Mouse (Mus musculus): Measurements from ENCODE around the gene Ptprt.

DNA sequence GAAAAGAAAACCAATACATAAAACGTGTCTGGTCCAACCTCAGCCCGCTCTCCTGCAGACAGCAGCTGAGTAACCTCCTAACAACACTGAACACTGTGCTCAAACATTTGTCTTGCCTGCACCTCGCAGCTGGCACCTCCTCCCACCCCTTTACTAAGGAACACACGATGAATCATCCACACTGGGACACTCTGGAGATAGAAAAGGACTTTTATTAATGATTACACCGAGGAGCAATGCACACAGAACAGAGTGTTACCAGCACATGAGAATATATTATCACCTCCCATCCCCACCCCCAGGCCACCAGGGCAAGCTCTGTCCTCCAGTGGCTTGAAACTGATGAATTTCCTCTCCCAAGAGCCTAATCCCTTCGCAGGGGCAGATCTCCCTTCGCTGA is 230.8 kb downstream of the Ptprt start:
- TF ChIP-seq POLR2A (IDR thresholded peaks at IDR 0.05; ENCODE audit: extremely low read depth, insufficient read depth, low read length), result no peak
- TF ChIP-seq CTCF (IDR thresholded peaks at IDR 0.05; ENCODE audit: low read depth, low read length), result no peak
